Mouse (Mus musculus): ENCODE data around the gene Eomes.

Gene Eomes

DNA sequence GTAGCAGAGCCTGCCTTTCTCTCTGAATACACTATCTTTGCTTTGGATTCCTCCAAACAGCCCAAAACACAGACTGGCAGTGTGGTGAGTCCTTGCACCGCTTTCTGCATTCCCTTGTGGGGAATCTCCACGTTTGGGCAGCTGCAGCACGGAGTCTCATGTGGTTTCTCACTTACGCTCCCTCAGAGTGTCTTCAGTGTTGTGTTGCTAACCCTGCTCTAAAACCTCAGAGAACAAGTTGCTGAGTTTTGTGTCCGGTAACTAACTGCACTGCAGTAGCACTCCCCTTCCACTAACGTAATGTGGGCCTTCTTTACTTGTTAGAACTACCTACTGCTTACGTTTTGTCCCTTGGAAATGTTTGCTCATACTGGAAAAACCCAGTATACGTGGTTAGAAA is 41.1 kb downstream of the Eomes start:
- no peak for DNase-seq (ENCODE audit: low read depth, low spot score)

DNA sequence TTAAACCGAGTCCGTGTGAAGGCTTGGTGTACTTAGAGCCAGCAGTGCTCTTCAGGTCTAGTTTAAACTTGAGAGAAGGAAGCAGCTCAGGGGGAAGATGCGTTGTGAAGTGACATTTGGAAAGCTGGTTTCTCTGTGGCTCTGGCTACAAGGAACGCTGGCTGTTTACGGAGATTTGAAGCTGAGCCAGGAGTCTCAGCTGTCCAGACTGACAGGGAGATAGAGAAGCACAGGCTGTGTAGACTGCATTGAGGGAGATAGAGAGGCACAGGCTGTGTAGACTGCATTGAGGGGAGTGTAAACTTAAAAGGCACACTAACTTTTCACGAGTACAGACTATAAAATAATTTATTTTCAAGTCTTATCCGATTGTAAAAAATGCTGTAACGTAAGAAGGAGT is 42.0 kb downstream of the Eomes start:
- DNase-seq (ENCODE audit: low read depth, low spot score) = no peak

DNA sequence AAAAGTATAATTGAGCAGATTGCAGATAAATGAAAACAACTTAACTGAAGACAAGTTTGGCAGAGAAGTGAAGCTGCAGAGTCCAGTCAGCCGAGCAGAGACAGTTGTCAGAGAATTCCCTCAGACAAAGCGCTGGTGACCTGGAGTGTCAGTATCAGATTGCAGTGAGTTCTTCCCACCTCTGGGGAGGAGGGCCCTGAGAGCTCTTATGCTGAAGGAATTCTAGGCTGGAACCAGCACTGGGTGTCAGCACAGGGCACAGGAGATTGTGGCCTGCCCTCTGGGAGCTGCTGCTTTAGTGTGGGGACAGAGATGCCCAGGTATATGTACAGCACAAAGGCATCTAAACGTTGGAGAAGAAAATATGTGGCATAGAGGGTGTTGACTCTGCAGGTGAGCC is 42.8 kb downstream of the Eomes start:
- DNase-seq (ENCODE audit: low read depth, low spot score) = no peak

DNA sequence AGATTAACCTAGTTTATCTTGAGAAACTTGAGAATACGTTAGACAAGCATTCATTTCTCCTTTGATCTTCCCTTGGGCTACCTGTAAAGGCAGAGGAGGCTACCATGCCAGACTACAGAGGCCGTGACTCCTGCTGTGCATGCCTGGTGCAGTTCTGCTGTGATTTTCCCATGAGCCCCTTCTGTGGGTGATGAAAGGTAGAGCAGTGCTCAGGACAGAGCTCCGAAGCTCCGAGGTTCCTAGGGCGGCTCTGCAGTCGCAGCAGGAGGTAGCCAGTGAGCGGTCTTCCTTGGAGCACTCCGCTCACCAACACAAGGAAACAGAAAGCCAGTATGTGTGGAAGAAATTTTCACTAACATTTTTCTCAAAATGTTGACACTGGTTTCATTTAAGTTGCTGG is 43.6 kb downstream of the Eomes start:
- no peak for DNase-seq (ENCODE audit: low read depth, low spot score)

DNA sequence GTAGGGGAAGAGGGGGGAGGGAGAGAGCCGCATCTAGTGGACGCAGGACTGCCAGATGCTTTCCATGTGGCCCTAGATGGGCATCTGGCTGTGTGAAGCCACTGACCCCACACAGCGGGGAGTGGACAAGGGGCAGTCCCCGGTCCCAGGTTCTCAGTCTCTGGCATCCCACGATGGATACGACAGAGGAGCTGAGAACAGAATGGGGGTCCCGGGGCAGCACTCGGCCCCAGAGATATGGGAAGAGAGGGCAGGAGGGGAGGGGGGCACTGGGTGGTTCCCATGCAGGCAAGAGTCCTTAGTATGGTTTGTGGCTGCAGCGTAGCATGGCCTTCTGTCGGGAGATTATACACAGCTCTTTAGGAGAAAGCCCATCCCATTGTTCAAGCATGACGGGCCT is 45.7 kb downstream of the Eomes start:
- DNase-seq (ENCODE audit: low read depth, low spot score) = no peak

DNA sequence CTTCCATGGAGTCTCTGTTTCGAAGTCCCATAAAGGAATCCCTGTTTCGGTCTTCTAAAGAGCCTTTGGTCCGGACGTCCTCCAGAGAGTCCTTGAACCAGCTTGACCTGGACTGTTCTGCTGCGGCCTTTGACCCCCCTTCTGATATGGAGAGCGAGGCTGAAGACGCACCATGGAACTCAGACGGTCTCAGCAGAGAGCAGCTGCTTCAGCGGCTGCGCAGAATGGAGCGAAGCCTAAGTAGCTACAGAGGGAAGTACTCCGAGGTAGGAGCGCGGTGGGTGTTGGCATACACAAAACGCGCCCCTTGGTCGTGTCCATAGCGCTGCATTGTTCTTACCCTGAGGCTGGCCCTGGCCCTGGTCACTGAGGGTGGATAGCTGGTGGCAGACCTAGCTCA is 49.0 kb downstream of the Eomes start:
- DNase-seq (ENCODE audit: low read depth, low spot score) = no peak

DNA sequence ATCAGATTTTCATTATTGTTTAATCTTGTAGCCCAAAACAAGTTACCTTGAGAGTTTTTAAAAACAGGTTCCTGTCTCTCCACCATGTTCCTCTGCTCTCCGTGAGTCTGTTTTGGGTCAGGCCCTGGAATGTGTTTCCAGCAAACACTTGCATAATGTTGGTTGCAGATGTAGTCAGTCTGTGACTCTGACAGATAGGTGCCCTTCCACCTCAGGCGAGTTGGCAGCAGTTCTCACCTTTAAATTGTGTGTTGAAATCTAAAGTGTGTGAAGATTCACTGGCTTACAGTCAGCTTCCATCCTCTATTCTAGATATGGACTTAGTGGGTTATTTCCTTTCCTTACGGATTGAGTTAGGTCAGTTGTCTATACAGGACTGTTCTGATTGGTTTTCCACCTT is 51.8 kb downstream of the Eomes start:
- no peak for DNase-seq (ENCODE audit: low read depth, low spot score)

DNA sequence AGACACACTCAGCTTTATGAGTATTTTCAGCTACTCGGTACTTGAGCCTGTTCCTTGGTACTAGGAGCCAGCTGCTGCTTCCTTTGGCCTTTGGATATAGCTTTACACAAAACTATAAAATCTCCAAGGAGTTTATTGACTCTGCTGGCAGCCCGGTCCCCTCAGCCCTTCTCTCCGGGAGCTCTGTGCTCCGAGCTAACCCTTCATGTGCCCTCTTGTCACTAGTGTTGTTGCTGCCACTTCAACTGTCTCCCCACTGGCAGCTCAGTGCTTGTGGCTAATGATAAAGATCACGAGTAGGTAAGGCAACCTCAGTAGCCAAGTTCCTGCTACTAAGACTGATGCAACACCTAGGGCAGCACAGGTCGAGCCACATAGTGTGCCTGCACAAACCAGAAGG is 52.7 kb downstream of the Eomes start:
- DNase-seq (ENCODE audit: low read depth, low spot score) = no peak

DNA sequence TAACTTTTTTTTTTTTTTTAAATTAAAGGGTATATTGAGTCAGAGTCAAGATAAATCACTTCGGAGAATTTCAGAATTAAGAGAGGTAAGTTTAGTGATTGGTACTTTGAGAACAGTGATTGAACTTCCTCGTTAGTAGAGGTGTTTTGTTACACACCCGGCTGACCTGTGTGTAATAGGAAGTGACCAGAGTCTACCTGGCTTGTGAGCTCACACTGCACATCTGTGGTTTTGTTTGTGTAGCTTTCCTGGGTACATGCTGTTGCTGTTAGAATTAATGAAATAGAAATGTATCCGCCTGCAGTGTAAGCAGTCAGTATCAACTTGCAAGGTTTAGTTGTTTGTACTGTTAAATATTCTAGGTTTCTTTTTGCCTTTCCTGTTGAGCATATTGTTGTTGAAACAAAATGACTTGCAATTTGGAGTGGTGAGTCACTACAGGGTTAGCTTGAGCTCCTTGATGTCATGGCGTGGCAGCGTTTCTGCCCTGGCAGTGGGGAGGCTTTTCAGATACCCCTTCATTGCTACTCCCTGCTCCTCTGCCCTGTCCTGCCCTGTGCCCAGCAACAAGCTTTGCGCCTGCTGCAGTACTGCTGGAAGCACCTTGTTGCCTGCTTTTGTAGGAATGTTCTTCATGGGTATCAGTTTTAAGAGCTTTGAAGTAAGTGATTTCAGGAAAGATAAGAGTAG is 54.6 kb downstream of the Eomes start:
- no peak for DNase-seq (ENCODE audit: low read depth, low spot score)

Data from embryo, embryonic 11.5 days (tissue).